Mouse (Mus musculus) neural tube, embryonic 12.5 days (tissue): ENCODE results near the gene Tnrc18. TPM values are rescaled to one million over a fixed set of nuclear protein-coding genes. Genes with fewer than 3 reads are reported as not detected.

ENCODE experiments used
- ATAC-seq: fragments of 200-750 bp; cut with Nextera tagmentation; 2 replicates; pipeline ENCODE4 v1.8.0; 2017; ENCODE audit warnings: low read depth, mild to moderate bottlenecking, moderate TSS enrichment, moderate library complexity; ENCODE audit not compliant: low FRiP score
- H3K27ac ChIP-seq: fragments of 300-500 bp; sonication (generic); 2 replicates; pipeline ENCODE4 v1.5.1; 2016
- H3K27me3 ChIP-seq: fragments of 300-500 bp; sonication (generic); replicated peaks from 2 replicates; pipeline ENCODE4 v1.6.1; 2016; ENCODE audit warnings: mild to moderate bottlenecking
- H3K36me3 ChIP-seq: fragments of 300-500 bp; sonication (generic); 2 replicates; pipeline ENCODE4 v1.6.1; 2016; ENCODE audit warnings: mild to moderate bottlenecking
- H3K4me1 ChIP-seq: fragments of 300-500 bp; sonication (generic); 2 replicates; pipeline ENCODE4 v1.6.1; 2016
- H3K4me2 ChIP-seq: fragments of 300-500 bp; sonication (generic); replicated peaks from 2 replicates; pipeline ENCODE4 v1.6.1; 2016; ENCODE audit warnings: mild to moderate bottlenecking
- H3K4me3 ChIP-seq: fragments of 300-500 bp; sonication (generic); 2 replicates; pipeline ENCODE4 v1.5.1; 2016
- H3K9ac ChIP-seq: fragments of 300-500 bp; sonication (generic); 2 replicates; pipeline ENCODE4 v1.6.1; 2016; ENCODE audit warnings: mild to moderate bottlenecking
- H3K9me3 ChIP-seq: fragments of 300-500 bp; sonication (generic); 2 replicates; pipeline ENCODE4 v1.6.1; 2016; ENCODE audit warnings: mild to moderate bottlenecking
- WGBS: fragments of 180-500 bp; shearing (Covaris S2); methylation state at CpG from one replicate; pipeline ENCODE4 v1.1.7; 2016; 5-methylcytosine and 5-hydroxymethylcytosine counted together
- polyA plus RNA-seq: library from polyadenylated mRNA; unstranded; fragments of >200 nt; fragmentation: Nextera tagmentation; extraction: Ambion mirVana; gene quantifications from 2 replicates; pipeline ENCODE4 v1.2.1, GENCODE M21; 2016

Gene Tnrc18
- polyA plus RNA-seq, 1 experiment from 2014 or later: 51.5 TPM

DNA sequence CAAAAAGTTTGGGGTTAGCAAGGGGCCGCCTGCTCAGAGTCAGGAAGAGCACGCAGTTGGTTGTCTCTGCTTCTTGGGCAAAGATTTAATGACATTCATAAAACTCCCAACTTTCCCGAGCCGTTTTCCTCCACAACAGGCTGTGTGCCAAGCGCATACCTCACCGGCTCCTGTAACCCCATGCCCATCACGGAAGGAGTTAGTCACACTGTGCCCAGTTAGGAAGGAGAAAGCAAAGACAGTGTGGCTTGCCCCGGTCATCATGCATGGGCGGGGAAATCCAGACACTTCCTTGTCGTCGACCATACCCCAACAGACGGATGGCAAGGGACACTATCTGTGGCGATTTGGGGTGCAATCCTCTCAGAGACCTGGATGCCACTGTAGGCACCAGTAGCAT is 19.8 kb downstream of the Tnrc18 start:
- Histone ChIP-seq H3K4me3 (no peak overlapping the region), H3K4me2 (no peak overlapping the region), H3K4me1 (peaks cover 48% of the 10 kb centered on the region), H3K9me3 (no peaks in the 10 kb centered on the region), H3K36me3 (peaks cover 20% of the 10 kb centered on the region), H3K9ac (no peak overlapping the region), H3K27me3 (no peaks in the 10 kb centered on the region), H3K27ac (no peak overlapping the region)
- 86% methylated on average over 13 of the region's 13 CpGs for WGBS
- ATAC-seq: no peak

DNA sequence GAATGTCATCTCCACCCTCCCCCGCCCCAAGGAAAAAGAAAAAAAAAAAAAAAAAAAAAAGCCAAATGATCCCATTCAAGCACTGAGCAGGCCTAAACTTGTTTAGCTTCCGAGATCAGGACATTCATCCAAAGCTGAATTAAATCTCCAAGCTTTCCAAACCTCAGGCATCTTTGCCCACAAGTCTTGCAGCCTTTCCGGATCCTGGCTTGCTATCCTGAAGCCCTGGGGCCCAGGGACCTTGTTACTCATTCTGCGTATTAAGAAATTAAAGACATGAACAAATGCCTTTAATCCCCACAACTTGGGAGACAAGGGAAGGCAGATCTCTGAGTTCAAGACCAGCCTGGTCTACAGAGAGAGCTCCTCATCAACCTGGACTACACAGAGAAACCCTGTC is 20.5 kb downstream of the Tnrc18 start:
- Histone ChIP-seq H3K36me3 (peaks cover 21% of the 10 kb centered on the region), H3K9ac (no peak overlapping the region), H3K4me3 (no peak overlapping the region), H3K9me3 (no peaks in the 10 kb centered on the region), H3K27me3 (no peaks in the 10 kb centered on the region), H3K4me2 (no peak overlapping the region), H3K4me1 (peaks cover 42% of the 10 kb centered on the region), H3K27ac (no peak overlapping the region)
- WGBS: 95% methylated on average over 4 of the region's 4 CpGs
- ATAC-seq: no peak

DNA sequence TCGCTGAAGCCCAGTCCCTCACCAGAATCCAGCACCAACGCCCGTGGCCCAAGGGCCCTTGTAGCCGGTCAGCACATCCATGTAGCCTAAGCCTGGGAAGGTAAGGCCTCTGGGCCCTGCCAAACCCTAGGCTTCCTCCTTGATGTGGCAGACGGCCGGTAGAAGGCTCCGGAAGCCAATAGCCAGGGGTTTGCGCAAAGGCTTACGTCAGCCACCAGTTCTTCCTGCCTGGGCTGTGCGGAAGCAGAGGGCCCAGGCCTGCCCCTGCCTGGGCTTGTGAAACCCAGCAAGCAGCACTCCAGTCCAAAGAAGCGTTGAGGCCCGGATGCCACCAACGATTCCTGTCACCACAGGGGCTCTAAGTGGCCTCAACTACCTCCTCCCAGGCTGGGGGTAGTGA is 22.9 kb downstream of the Tnrc18 start:
- Histone ChIP-seq H3K9ac (no peak overlapping the region), H3K4me2 (no peak overlapping the region), H3K9me3 (no peaks in the 10 kb centered on the region), H3K4me1 (peaks cover 26% of the 10 kb centered on the region; the same call in 1 of the 2 replicates), H3K4me3 (no peak overlapping the region), H3K27ac (no peak overlapping the region), H3K36me3 (peaks cover 31% of the 10 kb centered on the region), H3K27me3 (no peaks in the 10 kb centered on the region)
- 85% methylated on average over 13 of the region's 13 CpGs for WGBS
- no peak for ATAC-seq

DNA sequence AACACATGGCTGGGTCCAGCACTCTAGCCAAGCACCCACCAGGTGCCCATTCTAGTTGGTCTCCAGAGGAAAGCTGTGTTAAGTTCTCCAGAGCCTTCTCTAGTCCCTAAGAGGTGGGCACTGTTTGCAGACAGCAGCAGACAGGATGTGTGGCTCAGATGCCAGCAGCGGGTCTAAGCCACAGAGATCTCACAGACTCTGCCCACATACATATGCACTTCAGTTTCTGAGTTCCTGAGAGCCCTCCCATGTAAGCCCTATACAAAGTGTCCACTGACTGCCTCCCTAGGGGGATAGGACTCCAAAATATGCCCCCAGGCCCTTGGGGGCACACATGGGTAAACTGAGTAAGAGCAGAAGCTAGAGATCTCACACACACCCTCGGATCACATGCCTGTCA is 23.3 kb downstream of the Tnrc18 start:
- WGBS: 98% methylated on average over 2 of the region's 2 CpGs
- Histone ChIP-seq H3K27me3 (no peaks in the 10 kb centered on the region), H3K4me1 (peaks cover 25% of the 10 kb centered on the region; the same call in 1 of the 2 replicates), H3K9ac (no peak overlapping the region), H3K36me3 (peaks cover 34% of the 10 kb centered on the region), H3K27ac (no peak overlapping the region), H3K9me3 (no peaks in the 10 kb centered on the region), H3K4me3 (no peak overlapping the region), H3K4me2 (no peak overlapping the region)
- no peak for ATAC-seq

DNA sequence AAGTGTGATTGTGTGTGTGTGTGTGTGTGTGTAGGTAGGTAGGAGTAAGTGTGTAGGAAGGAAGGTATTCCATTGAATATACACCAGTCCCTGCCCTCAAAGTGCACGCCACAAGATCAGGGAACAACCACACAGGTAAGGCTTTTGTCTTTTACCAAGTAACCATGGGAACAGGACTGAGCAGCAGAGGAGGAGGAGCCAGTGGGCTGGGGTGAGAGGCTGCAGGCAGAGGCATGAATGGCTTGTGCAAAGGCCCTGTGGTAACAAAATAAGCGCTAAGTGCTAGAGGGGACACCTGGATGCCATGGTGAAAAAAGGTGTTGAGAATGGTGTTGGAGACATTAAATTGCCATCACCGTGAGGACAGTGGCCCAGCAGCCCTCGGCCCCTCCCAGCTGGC is 24.9 kb downstream of the Tnrc18 start:
- Histone ChIP-seq H3K27me3 (no peaks in the 10 kb centered on the region), H3K4me2 (no peak overlapping the region), H3K36me3 (peaks cover 46% of the 10 kb centered on the region), H3K9ac (no peak overlapping the region), H3K4me1 (peaks cover 15% of the 10 kb centered on the region; the same call in 1 of the 2 replicates), H3K4me3 (no peak overlapping the region), H3K27ac (no peak overlapping the region), H3K9me3 (no peaks in the 10 kb centered on the region)
- 89% methylated on average over 4 of the region's 4 CpGs for WGBS
- ATAC-seq: no peak

DNA sequence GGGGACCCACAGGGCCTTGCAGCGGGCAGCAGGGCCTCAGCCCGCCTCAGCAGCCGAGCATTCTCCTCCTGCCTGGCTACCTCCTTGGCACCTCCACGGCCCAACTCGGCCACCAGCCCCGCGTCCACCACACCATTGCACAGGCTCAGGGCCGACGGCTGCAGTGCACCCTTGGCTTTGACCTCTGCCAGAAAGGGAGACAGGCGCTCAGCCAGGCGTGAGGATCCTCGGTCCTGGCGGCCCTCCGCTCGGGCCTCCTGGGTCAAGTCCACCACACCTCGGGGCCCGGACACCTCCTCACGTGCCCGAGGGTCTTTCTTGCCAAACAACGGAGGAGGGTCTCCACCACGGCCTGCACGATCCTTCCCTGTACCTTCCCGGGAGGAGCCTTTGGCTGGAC is 29.2 kb downstream of the Tnrc18 start:
- no peaks in the 10 kb centered on the region for H3K27me3 ChIP-seq
- no peak overlapping the region for H3K4me2 ChIP-seq
- WGBS: 95% methylated on average over 23 of the region's 23 CpGs
- H3K9me3 ChIP-seq: no peaks in the 10 kb centered on the region
- no peak for ATAC-seq
- H3K4me3 ChIP-seq: no peak overlapping the region
- no peak overlapping the region for H3K27ac ChIP-seq
- no peak overlapping the region for H3K9ac ChIP-seq
- H3K36me3 ChIP-seq: peaks cover 72% of the 10 kb centered on the region
- H3K4me1 ChIP-seq: peaks cover 11% of the 10 kb centered on the region; the same call in 1 of the 2 replicates

DNA sequence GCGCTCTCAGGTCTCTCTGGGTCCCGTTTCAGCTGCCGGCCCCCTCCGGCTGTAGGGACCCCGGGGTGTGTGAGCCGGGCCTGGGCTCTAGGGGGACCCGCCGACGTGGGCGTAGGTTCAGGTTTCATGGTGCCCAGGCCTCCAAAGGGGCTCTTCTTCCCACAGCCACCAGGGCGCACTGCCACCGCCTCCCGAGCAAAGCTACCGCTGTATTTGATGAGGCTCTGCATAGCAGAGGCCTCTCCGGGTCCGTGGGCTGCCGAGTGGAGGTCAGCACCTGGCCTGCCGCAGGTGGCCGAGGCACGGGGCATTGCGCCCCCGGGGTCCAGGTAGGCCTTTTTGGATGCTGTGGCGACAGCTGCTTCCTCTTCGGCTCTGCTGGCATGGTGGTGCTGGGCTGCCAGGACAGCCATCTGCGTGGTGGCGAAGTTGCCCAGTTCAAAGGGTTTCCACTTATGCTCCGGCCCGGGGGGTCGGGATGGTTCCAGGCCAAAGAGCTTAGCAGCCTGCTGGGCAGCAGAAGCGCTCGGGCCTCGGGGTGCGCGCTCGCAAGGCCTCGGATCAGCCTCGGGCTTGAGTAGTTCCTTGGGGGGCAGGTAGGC is 30.1 kb downstream of the Tnrc18 start:
- 88% methylated on average over 37 of the region's 37 CpGs for WGBS
- H3K9ac ChIP-seq: no peak overlapping the region
- no peaks in the 10 kb centered on the region for H3K9me3 ChIP-seq
- no peaks in the 10 kb centered on the region for H3K27me3 ChIP-seq
- H3K4me3 ChIP-seq: no peak overlapping the region
- no peak for ATAC-seq
- peaks cover 13% of the 10 kb centered on the region; the same call in 1 of the 2 replicates for H3K4me1 ChIP-seq
- H3K4me2 ChIP-seq: no peak overlapping the region
- H3K36me3 ChIP-seq: peaks cover 74% of the 10 kb centered on the region
- no peak overlapping the region for H3K27ac ChIP-seq

DNA sequence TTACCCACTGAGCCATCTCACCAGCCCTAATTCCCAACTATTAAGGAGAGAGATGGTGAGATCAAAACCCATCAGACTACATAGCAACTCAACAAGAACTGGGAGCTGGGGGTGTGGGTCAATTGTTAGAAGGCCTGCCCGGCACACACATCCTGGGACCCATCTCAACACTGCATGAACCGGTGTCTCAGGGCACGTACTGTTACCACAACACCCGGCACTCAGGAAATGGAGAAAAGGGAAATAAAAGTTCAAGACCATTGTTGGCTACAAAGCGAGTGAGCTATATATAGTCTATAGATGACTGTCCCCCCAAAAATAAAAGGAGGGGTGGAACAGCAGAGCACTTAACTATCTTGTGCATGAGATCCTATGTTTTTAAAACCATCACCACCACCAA is 30.8 kb downstream of the Tnrc18 start:
- H3K9ac ChIP-seq: no peak overlapping the region
- peaks cover 79% of the 10 kb centered on the region for H3K36me3 ChIP-seq
- H3K27me3 ChIP-seq: no peaks in the 10 kb centered on the region
- H3K4me3 ChIP-seq: no peak overlapping the region
- peaks cover 13% of the 10 kb centered on the region; the same call in 1 of the 2 replicates for H3K4me1 ChIP-seq
- no peak overlapping the region for H3K27ac ChIP-seq
- ATAC-seq: no peak
- 91% methylated on average over 5 of the region's 5 CpGs for WGBS
- no peak overlapping the region for H3K4me2 ChIP-seq
- H3K9me3 ChIP-seq: no peaks in the 10 kb centered on the region

DNA sequence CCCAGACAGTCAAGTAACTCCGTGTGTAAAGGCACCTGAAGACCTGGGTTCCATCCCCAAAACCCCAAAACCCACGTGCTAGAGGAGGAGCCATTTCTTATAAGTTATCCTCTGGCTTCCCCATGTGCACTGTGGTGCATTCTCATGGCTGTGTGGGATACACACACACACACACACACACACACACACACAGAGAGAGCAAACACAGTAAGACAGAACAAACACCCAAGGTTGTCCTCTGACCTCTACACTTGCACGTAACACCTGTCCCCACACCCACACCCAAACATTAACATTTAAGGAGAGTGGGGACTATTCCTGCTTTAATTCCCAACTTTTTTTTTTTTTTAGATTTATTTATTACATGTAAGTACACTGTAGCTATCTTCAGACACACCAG is 31.2 kb downstream of the Tnrc18 start:
- Histone ChIP-seq H3K27ac (no peak overlapping the region), H3K36me3 (peaks cover 79% of the 10 kb centered on the region), H3K4me3 (no peak overlapping the region), H3K4me1 (peaks cover 16% of the 10 kb centered on the region), H3K9ac (no peak overlapping the region), H3K27me3 (no peaks in the 10 kb centered on the region), H3K4me2 (no peak overlapping the region), H3K9me3 (no peaks in the 10 kb centered on the region)
- ATAC-seq: no peak
- WGBS: 95% methylated on average over 3 of the region's 3 CpGs

DNA sequence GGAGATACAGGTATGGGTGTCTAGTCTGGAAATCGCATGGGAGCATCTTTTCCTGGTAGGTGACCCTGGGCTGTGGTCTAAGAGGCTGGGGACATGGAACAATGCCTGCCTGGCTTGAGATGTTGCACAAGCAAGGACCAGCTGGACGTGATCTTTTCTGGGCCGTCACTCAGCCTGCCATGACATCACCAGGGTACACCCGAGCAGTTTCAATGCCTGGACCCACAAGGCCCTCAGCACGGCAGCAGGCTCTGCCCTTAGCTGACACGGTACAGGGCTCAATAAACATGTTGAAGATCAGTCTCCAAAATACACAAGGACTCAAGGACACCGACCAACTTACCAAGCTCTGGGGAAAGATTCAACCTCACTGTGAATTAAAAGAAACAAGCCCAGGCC is 34.3 kb downstream of the Tnrc18 start:
- Histone ChIP-seq H3K9ac (no peak overlapping the region), H3K4me3 (no peak overlapping the region), H3K27me3 (no peaks in the 10 kb centered on the region), H3K4me1 (peaks cover 27% of the 10 kb centered on the region), H3K4me2 (no peak overlapping the region), H3K27ac (no peak overlapping the region), H3K9me3 (no peaks in the 10 kb centered on the region), H3K36me3 (peaks cover 66% of the 10 kb centered on the region)
- 72% methylated on average over 7 of the region's 7 CpGs for WGBS
- ATAC-seq: no peak

DNA sequence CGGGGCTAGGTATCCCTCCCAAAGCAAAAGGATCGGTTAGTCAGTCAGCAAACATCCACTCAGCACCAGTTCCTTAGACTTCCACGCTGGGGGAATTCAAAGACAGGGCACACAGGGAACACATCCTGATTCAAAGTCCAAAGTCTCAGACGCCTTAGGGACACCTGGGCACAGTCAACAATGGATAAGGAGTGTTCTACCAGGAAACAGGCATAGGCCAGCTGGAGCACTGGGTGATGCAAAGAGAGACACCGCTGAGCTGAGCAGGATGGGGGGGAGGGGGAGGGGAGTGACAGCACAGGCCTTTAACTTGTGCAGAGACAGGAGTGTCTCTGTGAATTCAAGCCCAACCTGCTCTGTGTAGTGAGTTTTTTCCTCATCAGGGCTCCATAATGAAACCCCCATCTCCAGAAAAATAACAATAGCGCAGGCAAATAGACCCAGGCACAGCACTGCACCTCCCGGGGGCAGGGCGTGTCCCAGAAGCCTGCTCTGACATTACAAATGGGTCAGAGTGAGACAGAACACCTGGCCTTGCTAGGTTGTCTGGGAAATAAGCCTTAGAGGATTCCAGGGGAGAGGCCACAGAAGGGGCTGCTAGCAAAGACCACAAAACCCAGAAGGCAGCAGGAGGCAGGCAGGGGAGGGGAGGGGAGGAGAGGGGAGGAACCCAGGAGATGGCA is 34.9 kb downstream of the Tnrc18 start:
- Histone ChIP-seq H3K4me3 (no peak overlapping the region), H3K27ac (no peak overlapping the region), H3K4me1 (peaks cover 29% of the 10 kb centered on the region), H3K4me2 (no peak overlapping the region), H3K27me3 (no peaks in the 10 kb centered on the region), H3K36me3 (peaks cover 66% of the 10 kb centered on the region), H3K9ac (no peak overlapping the region), H3K9me3 (no peaks in the 10 kb centered on the region)
- WGBS: 92% methylated on average over 8 of the region's 8 CpGs
- no peak for ATAC-seq

DNA sequence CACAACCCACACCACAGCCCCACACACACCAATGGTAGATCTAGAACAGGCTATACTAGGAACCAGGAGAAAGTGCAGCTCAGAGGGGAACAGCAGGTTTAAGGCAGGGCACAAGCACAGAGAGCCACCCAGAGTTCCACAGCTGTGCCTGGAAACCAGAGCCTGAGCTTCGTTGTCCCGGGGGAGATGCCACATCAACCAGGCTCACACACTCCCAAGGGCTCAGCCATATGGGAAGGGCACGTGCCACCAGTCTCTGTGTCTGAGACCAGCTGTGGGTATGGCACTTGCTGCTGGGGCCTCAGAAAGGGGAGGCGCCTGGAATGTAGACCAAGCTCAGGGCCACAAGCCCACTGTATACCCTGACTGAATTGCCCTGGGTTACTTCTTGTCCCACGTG is 36.9 kb downstream of the Tnrc18 start:
- H3K4me2 ChIP-seq: 0 out of 2 replicates have a peak overlapping the region, but pooled peaks have one; percentile 2
- no peak overlapping the region for H3K9ac ChIP-seq
- peak; percentile 45; the same call in 1 of the 2 replicates for ATAC-seq
- H3K27me3 ChIP-seq: no peaks in the 10 kb centered on the region
- WGBS: 86% methylated on average over 5 of the region's 5 CpGs
- H3K4me1 ChIP-seq: peaks cover 29% of the 10 kb centered on the region
- no peaks in the 10 kb centered on the region for H3K9me3 ChIP-seq
- H3K4me3 ChIP-seq: no peak overlapping the region
- peaks cover 67% of the 10 kb centered on the region for H3K36me3 ChIP-seq
- no peak overlapping the region for H3K27ac ChIP-seq

DNA sequence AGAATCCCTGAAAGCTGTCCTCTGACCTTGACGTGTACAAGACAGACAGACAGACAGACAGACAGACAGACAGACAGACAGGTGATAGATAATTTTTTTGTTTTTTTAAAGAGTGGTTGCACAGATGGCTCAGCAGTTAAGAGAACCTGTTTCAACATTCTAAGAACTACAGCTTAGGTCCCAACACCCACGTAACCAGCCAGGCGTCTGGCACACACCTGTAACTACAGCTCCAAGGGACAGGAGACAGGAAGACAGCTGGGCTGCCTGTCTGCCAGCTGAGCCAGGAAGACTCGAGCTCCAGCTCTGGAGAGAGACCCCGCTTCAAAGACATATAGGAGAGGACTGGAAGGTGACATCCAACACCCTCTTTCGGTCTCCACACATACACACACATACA is 38.6 kb downstream of the Tnrc18 start:
- ATAC-seq: no peak
- no peak overlapping the region for H3K4me3 ChIP-seq
- WGBS: 82% methylated on average over 6 of the region's 6 CpGs

More for the DNA sequence above, 38.6 kb downstream of the Tnrc18 start:
- H3K27me3 ChIP-seq: no peaks in the 10 kb centered on the region
- H3K9me3 ChIP-seq: no peaks in the 10 kb centered on the region
- H3K4me2 ChIP-seq: no peak overlapping the region
- H3K4me1 ChIP-seq: peaks cover 25% of the 10 kb centered on the region
- no peak overlapping the region for H3K27ac ChIP-seq
- peaks cover 70% of the 10 kb centered on the region for H3K36me3 ChIP-seq
- H3K9ac ChIP-seq: no peak overlapping the region
